10 mouse cellular contexts compared by ENCODE assay signal in genomic region chr1:91411631-91412285, GRCm38 (mm10). TPM values are rescaled to one million over a fixed set of nuclear protein-coding genes. Genes with fewer than 3 reads are reported as not detected.
DNase-seq lines count a peak whose midpoint lies in the region; ATAC-seq and TF ChIP-seq lines count a peak whose summit lies in the region.
"Had no signal": no experiment of that assay in that cellular context is flagged by ENCODE, and none has a peak within 500 bp of the region (broad histone marks: within the 10 kb centered on the region; RNA-seq: fewer than 3 reads in every experiment).

No protein-coding gene starts in this region.

- ATAC-seq in heart, embryonic 12.5 days (ENCODE audit: insufficient number of reproducible peaks, low FRiP score) = no peak
- ATAC-seq in hindbrain, embryonic 11.5 days (ENCODE audit: low FRiP score) = no peak
- ATAC-seq in midbrain, embryonic 11.5 days (ENCODE audit: low FRiP score) = no peak

- H3K9ac ChIP-seq in heart, embryonic 12.5 days = peak overlapping the region; percentile 88; the same call in 1 of the 2 replicates
- no peak overlapping the region for H3K9ac ChIP-seq in ES-Bruce4 (ENCODE audit: low read depth, poor library complexity, severe bottlenecking)
- peak overlapping the region; percentile 88 for H3K9ac ChIP-seq in hindbrain, embryonic 11.5 days (ENCODE audit: low read depth, low read length)
- H3K9ac ChIP-seq in midbrain, embryonic 11.5 days (ENCODE audit: low read length) = peak overlapping the region; percentile 94

- WGBS in heart, embryonic 12.5 days = 66% methylated on average over 8 of the region's 8 CpGs
- WGBS in hindbrain, embryonic 11.5 days = 56% methylated on average over 8 of the region's 8 CpGs
- WGBS in midbrain, embryonic 11.5 days = 51% methylated on average over 8 of the region's 8 CpGs

- no peak for TF ChIP-seq EP300 in ES-Bruce4 (IDR thresholded peaks at IDR 0.05; ENCODE audit: insufficient read depth, low read depth, low read length)

- H3K27me3 ChIP-seq in heart, embryonic 12.5 days (replicated peaks) = no peaks in the 10 kb centered on the region
- no peaks in the 10 kb centered on the region for H3K27me3 ChIP-seq in ES-Bruce4 (ENCODE audit: control insufficient read depth, insufficient read depth, low read length, poor library complexity, severe bottlenecking)
- no peaks in the 10 kb centered on the region for H3K27me3 ChIP-seq in hindbrain, embryonic 11.5 days (ENCODE audit: control insufficient read depth, insufficient read depth, low read length)
- H3K27me3 ChIP-seq in midbrain, embryonic 11.5 days (ENCODE audit: control insufficient read depth, insufficient read depth, low read length) = no peaks in the 10 kb centered on the region

- H3K9me3 ChIP-seq in heart, embryonic 12.5 days (replicated peaks) = no peaks in the 10 kb centered on the region
- H3K9me3 ChIP-seq in ES-Bruce4 (replicated peaks; ENCODE audit: control insufficient read depth, insufficient read depth, low read length, poor library complexity, severe bottlenecking) = no peaks in the 10 kb centered on the region
- H3K9me3 ChIP-seq in hindbrain, embryonic 11.5 days (ENCODE audit: control insufficient read depth, low read length) = no peaks in the 10 kb centered on the region
- no peaks in the 10 kb centered on the region for H3K9me3 ChIP-seq in midbrain, embryonic 11.5 days (ENCODE audit: control insufficient read depth, low read length)

- peak overlapping the region; percentile 81 for H3K4me3 ChIP-seq in heart, embryonic 12.5 days
- peak overlapping the region; percentile 75; the same call in 1 of the 2 replicates for H3K4me3 ChIP-seq in ES-Bruce4 (ENCODE audit: low read depth, low read length)
- peak overlapping the region; percentile 75 for H3K4me3 ChIP-seq in hindbrain, embryonic 11.5 days (ENCODE audit: low read depth, low read length)
- peak overlapping the region; percentile 72 for H3K4me3 ChIP-seq in midbrain, embryonic 11.5 days (ENCODE audit: low read depth, low read length)

- TF ChIP-seq CTCF in ES-Bruce4 (IDR thresholded peaks at IDR 0.05; ENCODE audit: low read depth, low read length) = no peak

- 0 out of 2 replicates have a peak, but pooled peaks cover 2% of the 10 kb centered on the region for H3K36me3 ChIP-seq in heart, embryonic 12.5 days
- no peaks in the 10 kb centered on the region for H3K36me3 ChIP-seq in ES-Bruce4 (ENCODE audit: control insufficient read depth, insufficient read depth, low read length, poor library complexity, severe bottlenecking)
- no peaks in the 10 kb centered on the region for H3K36me3 ChIP-seq in hindbrain, embryonic 11.5 days (ENCODE audit: control insufficient read depth, insufficient read depth, low read length)
- H3K36me3 ChIP-seq in midbrain, embryonic 11.5 days (ENCODE audit: control insufficient read depth, insufficient read depth, low read length) = no peaks in the 10 kb centered on the region

- peak overlapping the region; percentile 97 for H3K4me2 ChIP-seq in heart, embryonic 12.5 days
- H3K4me2 ChIP-seq in hindbrain, embryonic 11.5 days (replicated peaks; ENCODE audit: low read depth, low read length) = peak overlapping the region; percentile 96
- H3K4me2 ChIP-seq in midbrain, embryonic 11.5 days = peak overlapping the region; percentile 91

- peaks cover 32% of the 10 kb centered on the region for H3K4me1 ChIP-seq in heart, embryonic 12.5 days (replicated peaks)
- H3K4me1 ChIP-seq in ES-Bruce4 (ENCODE audit: control insufficient read depth, insufficient read depth, low read length) = no peaks in the 10 kb centered on the region
- H3K4me1 ChIP-seq in hindbrain, embryonic 11.5 days (replicated peaks; ENCODE audit: control insufficient read depth, insufficient read depth, low read length) = peaks cover 13% of the 10 kb centered on the region
- peaks cover 41% of the 10 kb centered on the region for H3K4me1 ChIP-seq in midbrain, embryonic 11.5 days (ENCODE audit: control insufficient read depth, insufficient read depth, low read length)

- no peak for DNase-seq in heart, postnatal 4 days
- DNase-seq in hindbrain, embryonic 11.5 days (ENCODE audit: low spot score) = no peak
- no peak for DNase-seq in midbrain, embryonic 11.5 days (ENCODE audit: low spot score, missing footprints)
- no peak for DNase-seq in urinary bladder, postnatal 10 days (ENCODE audit: low spot score)
- no peak for DNase-seq in spleen, adult 12 weeks (ENCODE audit: low spot score)
- no peak for DNase-seq in left cerebral cortex, adult 18-20 months (ENCODE audit: low spot score in 2 of 2)
- DNase-seq: thymus, adult 18-20 months had no signal

- TF ChIP-seq POLR2A in ES-Bruce4 (IDR thresholded peaks at IDR 0.05; ENCODE audit: insufficient read depth, low read length) = no peak

- H3K27ac ChIP-seq in heart, embryonic 12.5 days (ENCODE audit: poor library complexity, severe bottlenecking) = no peak overlapping the region
- no peak overlapping the region for H3K27ac ChIP-seq in ES-Bruce4 (ENCODE audit: insufficient read depth, low read length)
- H3K27ac ChIP-seq in hindbrain, embryonic 11.5 days (ENCODE audit: low read depth, low read length) = peak overlapping the region; percentile 97
- H3K27ac ChIP-seq in midbrain, embryonic 11.5 days (ENCODE audit: low read depth, low read length) = no peak overlapping the region
- H3K27ac ChIP-seq: macrophage had no signal

RNA-seq across cellular contexts. Expression of gene Hes6, which starts 2.1 kb away (rescaled TPM):
- polyA plus RNA-seq in heart, embryonic 12.5 days (2016; fragmentation: Nextera tagmentation; extraction: Ambion mirVana) = 63.6 and 65.4 TPM in 2 replicates
- 10 to 100 TPM; 29.6 to 30.6 TPM for total RNA-seq in heart, postnatal 4 days (2021)
- polyA plus RNA-seq in ES-Bruce4 (2011; ENCODE audit: insufficient read depth, insufficient read length, low read depth, missing spikeins) = 13.0 and 15.6 TPM in 2 replicates
- polyA plus RNA-seq in hindbrain, embryonic 11.5 days (2014; fragmentation: Nextera tagmentation; extraction: Ambion mirVana) = 288 and 318 TPM in 2 replicates
- 300 and 322 TPM in 2 replicates for polyA plus RNA-seq in midbrain, embryonic 11.5 days (2014; fragmentation: Nextera tagmentation; extraction: Ambion mirVana)
- total RNA-seq in left cerebral cortex, adult 18-20 months (2021) = 10 to 100 TPM; 15.3 to 17.4 TPM

RNA-seq across cellular contexts. Expression of gene Ilkap, which starts 13.1 kb away (rescaled TPM):
- polyA plus RNA-seq in heart, embryonic 12.5 days (2016; fragmentation: Nextera tagmentation; extraction: Ambion mirVana) = 104 and 106 TPM in 2 replicates
- 10 to 100 TPM; 58.2 to 59.1 TPM for total RNA-seq in heart, postnatal 4 days (2021)
- 66.3 and 72.1 TPM in 2 replicates for polyA plus RNA-seq in ES-Bruce4 (2011; ENCODE audit: insufficient read depth, insufficient read length, low read depth, missing spikeins)
- 172 TPM in 2 replicates for polyA plus RNA-seq in hindbrain, embryonic 11.5 days (2014; fragmentation: Nextera tagmentation; extraction: Ambion mirVana)
- 163 and 169 TPM in 2 replicates for polyA plus RNA-seq in midbrain, embryonic 11.5 days (2014; fragmentation: Nextera tagmentation; extraction: Ambion mirVana)
- total RNA-seq in left cerebral cortex, adult 18-20 months (2021) = 10 to 100 TPM; 60.1 to 64.3 TPM

RNA-seq across cellular contexts. Expression of gene Erfe, which starts 45.5 kb away (rescaled TPM):
- 1.5 and 1.7 TPM in 2 replicates for polyA plus RNA-seq in heart, embryonic 12.5 days (2016; fragmentation: Nextera tagmentation; extraction: Ambion mirVana)
- total RNA-seq in heart, postnatal 4 days (2021) = 1 to 10 TPM; 1.1 to 1.4 TPM
- polyA plus RNA-seq in ES-Bruce4 (2011; ENCODE audit: insufficient read depth, insufficient read length, low read depth, missing spikeins) = 7.0 and 13.3 TPM in 2 replicates
- 0.68 and 1.0 TPM in 2 replicates for polyA plus RNA-seq in hindbrain, embryonic 11.5 days (2014; fragmentation: Nextera tagmentation; extraction: Ambion mirVana)
- 0.52 and 0.73 TPM in 2 replicates for polyA plus RNA-seq in midbrain, embryonic 11.5 days (2014; fragmentation: Nextera tagmentation; extraction: Ambion mirVana)
- under 1 TPM; 0.30 to 0.58 TPM for total RNA-seq in left cerebral cortex, adult 18-20 months (2021)
- polyA plus RNA-seq: macrophage had no signal

RNA-seq across cellular contexts. Expression of gene Per2, which starts 47.4 kb away (rescaled TPM):
- polyA plus RNA-seq in heart, embryonic 12.5 days (2016; fragmentation: Nextera tagmentation; extraction: Ambion mirVana) = 3.6 and 4.0 TPM in 2 replicates
- total RNA-seq in heart, postnatal 4 days (2021) = 10 to 100 TPM in 1 of 2 experiments, 1 to 10 TPM in 1; 8.5 to 11.2 TPM
- polyA plus RNA-seq in ES-Bruce4 (2011; ENCODE audit: insufficient read depth, insufficient read length, low read depth, missing spikeins) = 0.21 and 0.30 TPM in 2 replicates
- polyA plus RNA-seq in hindbrain, embryonic 11.5 days (2014; fragmentation: Nextera tagmentation; extraction: Ambion mirVana) = 1.7 and 2.8 TPM in 2 replicates
- polyA plus RNA-seq in midbrain, embryonic 11.5 days (2014; fragmentation: Nextera tagmentation; extraction: Ambion mirVana) = 1.5 and 1.6 TPM in 2 replicates
- 10 to 100 TPM; 39.0 to 39.1 TPM for total RNA-seq in left cerebral cortex, adult 18-20 months (2021)
